Mouse (Mus musculus): Measurements from ENCODE around the gene Bckdk.
"Not testable (repeated sequence)": the region's sequence is repeated elsewhere in the genome, so short reads cannot be mapped to it uniquely, and the experiment has no call there.

The Bckdk gene

GRCm38 (mm10) chr7:127930636-127931035 lies 26.8 kb downstream of the Bckdk start:
- in situ Hi-C loops (cut with MboI; ENCODE audit: low sequenced_read_pairs), result no loop called here

- in situ Hi-C loops (cut with MboI; ENCODE audit: low sequenced_read_pairs), result no loop called here
Observed at GRCm38 (mm10) chr7:127931351-127932135, 27.7 kb downstream of the Bckdk start.

- in situ Hi-C loops (cut with MboI; ENCODE audit: low sequenced_read_pairs), result no loop called here
Observed at GRCm38 (mm10) chr7:127932273-127933031, 28.6 kb downstream of the Bckdk start.

- in situ Hi-C loops (cut with MboI; ENCODE audit: low sequenced_read_pairs), result no loop called here
Observed at GRCm38 (mm10) chr7:127934075-127934474, 30.2 kb downstream of the Bckdk start.

- in situ Hi-C loops (cut with MboI; ENCODE audit: low sequenced_read_pairs), result no loop called here
Observed at GRCm38 (mm10) chr7:127935028-127935722, 31.3 kb downstream of the Bckdk start.

- in situ Hi-C loops (cut with MboI; ENCODE audit: low sequenced_read_pairs), result no loop called here
Observed at GRCm38 (mm10) chr7:127935748-127936159, 31.9 kb downstream of the Bckdk start.

GRCm38 (mm10) chr7:127936216-127936884 lies 32.5 kb downstream of the Bckdk start:
- in situ Hi-C loops (cut with MboI; ENCODE audit: low sequenced_read_pairs), result no loop called here

- in situ Hi-C loops (cut with MboI; ENCODE audit: low sequenced_read_pairs), result not testable (repeated sequence)
Observed at GRCm38 (mm10) chr7:127942097-127942496, 38.2 kb downstream of the Bckdk start.

GRCm38 (mm10) chr7:127944614-127945013 lies 40.7 kb downstream of the Bckdk start:
- in situ Hi-C loops (cut with MboI; ENCODE audit: low sequenced_read_pairs), result no loop called here

GRCm38 (mm10) chr7:127946470-127947023 lies 42.7 kb downstream of the Bckdk start, which contains the start of gene Prss36:
Prss36 (minus strand) TSS chr7:127946725.
- in situ Hi-C loops (cut with MboI; ENCODE audit: low sequenced_read_pairs), result no loop called here

- in situ Hi-C loops (cut with MboI; ENCODE audit: low sequenced_read_pairs), result no loop called here
Observed at GRCm38 (mm10) chr7:127952864-127953581, 49.1 kb downstream of the Bckdk start.

GRCm38 (mm10) chr7:127959364-127959763 lies 55.5 kb downstream of the Bckdk start:
- in situ Hi-C loops (cut with MboI; ENCODE audit: low sequenced_read_pairs), result no loop called here
